24 mouse cellular contexts compared by ENCODE assay signal in the genomic region with DNA sequence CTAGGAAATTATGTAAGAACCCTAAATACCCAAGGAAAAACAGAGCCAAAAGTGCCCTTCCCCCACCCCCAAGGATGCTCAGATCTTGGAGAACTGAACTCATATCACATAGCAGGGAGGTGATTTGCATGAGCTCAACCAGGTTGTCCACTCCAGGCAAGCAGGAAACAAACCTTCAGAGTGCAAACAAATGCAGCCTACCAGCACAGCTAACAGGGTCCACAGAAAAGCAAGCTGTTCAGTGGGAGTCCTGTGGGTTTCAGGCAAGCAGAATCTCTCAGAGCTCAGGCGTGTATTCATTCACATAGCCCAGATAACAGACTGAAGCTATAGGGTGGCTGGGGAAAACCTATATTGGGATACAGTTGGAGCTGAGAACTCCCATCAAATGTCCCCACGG.
DNase-seq lines count a peak whose midpoint lies in the region; ATAC-seq and TF ChIP-seq lines count a peak whose summit lies in the region.
"Had no signal": no experiment of that assay in that cellular context is flagged by ENCODE, and none has a peak within 500 bp of the region (broad histone marks: within the 10 kb centered on the region; RNA-seq: fewer than 3 reads in every experiment).

No protein-coding gene starts in this region.

- TF ChIP-seq RAD21 in CH12.LX (IDR thresholded peaks at IDR 0.05; ENCODE audit: low read depth, low read length): no peak

- H3K27me3 ChIP-seq in forebrain, embryonic 13.5 days: no peaks in the 10 kb centered on the region
- H3K27me3 ChIP-seq in forebrain, postnatal 0 days (ENCODE audit: insufficient read depth, low read length): no peaks in the 10 kb centered on the region
- no peaks in the 10 kb centered on the region for H3K27me3 ChIP-seq in kidney, postnatal 0 days (ENCODE audit: insufficient read depth, low read length)
- no peaks in the 10 kb centered on the region for H3K27me3 ChIP-seq in CH12.LX (replicated peaks)
- H3K27me3 ChIP-seq in stomach, embryonic 15.5 days (replicated peaks): no peaks in the 10 kb centered on the region
- H3K27me3 ChIP-seq: forebrain, embryonic 15.5 days; hindbrain, embryonic 15.5 days; kidney, embryonic 15.5 days; limb, embryonic 15.5 days; liver, embryonic 13.5 days; midbrain, embryonic 13.5 days; neural tube, embryonic 13.5 days had no signal

- H3K9ac ChIP-seq in forebrain, embryonic 13.5 days: no peak overlapping the region
- no peak overlapping the region for H3K9ac ChIP-seq in forebrain, postnatal 0 days
- no peak overlapping the region for H3K9ac ChIP-seq in kidney, postnatal 0 days (ENCODE audit: low read depth, low read length)
- H3K9ac ChIP-seq in CH12.LX (ENCODE audit: insufficient read depth, low read depth): no peak overlapping the region
- H3K9ac ChIP-seq in stomach, embryonic 15.5 days: no peak overlapping the region
- H3K9ac ChIP-seq: forebrain, embryonic 15.5 days; hindbrain, embryonic 15.5 days; kidney, embryonic 15.5 days; limb, embryonic 15.5 days; liver, embryonic 13.5 days; midbrain, embryonic 13.5 days; neural tube, embryonic 13.5 days had no signal

- ATAC-seq in forebrain, embryonic 13.5 days: no peak
- no peak for ATAC-seq in forebrain, postnatal 0 days
- ATAC-seq in kidney, postnatal 0 days (replicated peaks; ENCODE audit: low FRiP score, low read depth): no peak
- ATAC-seq in stomach, embryonic 15.5 days (ENCODE audit: insufficient read depth, low FRiP score, low read depth): no peak
- ATAC-seq: forebrain, embryonic 15.5 days; inflammation-experienced regulatory T-cells, adult 6 months; midbrain, embryonic 13.5 days had no signal

- WGBS in forebrain, embryonic 13.5 days: 69% methylated on average over 2 of the region's 2 CpGs
- WGBS in forebrain, postnatal 0 days: 71% methylated on average over 2 of the region's 2 CpGs
- 72% methylated on average over 2 of the region's 2 CpGs for WGBS in kidney, postnatal 0 days
- 65% methylated on average over 2 of the region's 2 CpGs for WGBS in stomach, embryonic 15.5 days

- in situ Hi-C loops in CH12.LX (cut with MboI; ENCODE audit: low pct_ligation_motif_present, low pct_unique_long_range_greater_than_20kb, low sequenced_read_pairs): no loop called here

- H3K9me3 ChIP-seq in forebrain, embryonic 13.5 days (replicated peaks): no peaks in the 10 kb centered on the region
- H3K9me3 ChIP-seq in forebrain, postnatal 0 days (ENCODE audit: low read length): no peaks in the 10 kb centered on the region
- H3K9me3 ChIP-seq in kidney, postnatal 0 days (replicated peaks; ENCODE audit: low read length): no peaks in the 10 kb centered on the region
- H3K9me3 ChIP-seq in CH12.LX (replicated peaks; ENCODE audit: low read length): no peaks in the 10 kb centered on the region
- no peaks in the 10 kb centered on the region for H3K9me3 ChIP-seq in stomach, embryonic 15.5 days
- H3K9me3 ChIP-seq: forebrain, embryonic 15.5 days; hindbrain, embryonic 10.5 days; hindbrain, embryonic 15.5 days; kidney, embryonic 15.5 days; limb, embryonic 10.5 days; limb, embryonic 15.5 days; liver, embryonic 13.5 days; midbrain, embryonic 13.5 days; neural tube, embryonic 13.5 days had no signal

- peaks cover 13% of the 10 kb centered on the region for H3K36me3 ChIP-seq in forebrain, embryonic 13.5 days (ENCODE audit: poor library complexity, severe bottlenecking)
- no peaks in the 10 kb centered on the region for H3K36me3 ChIP-seq in forebrain, postnatal 0 days (ENCODE audit: insufficient read depth)
- H3K36me3 ChIP-seq in kidney, postnatal 0 days (ENCODE audit: insufficient read depth, low read length): 0 out of 2 replicates have a peak, but pooled peaks cover 7% of the 10 kb centered on the region
- H3K36me3 ChIP-seq in CH12.LX (replicated peaks in 1 of 2; ENCODE audit: control insufficient read depth in 1 of 2, insufficient read depth in 1 of 2, low read length in 1 of 2): no peaks in the 10 kb centered on the region
- 0 out of 2 replicates have a peak, but pooled peaks cover 10% of the 10 kb centered on the region for H3K36me3 ChIP-seq in stomach, embryonic 15.5 days
- H3K36me3 ChIP-seq: forebrain, embryonic 15.5 days; hindbrain, embryonic 15.5 days; limb, embryonic 15.5 days; liver, embryonic 13.5 days; neural tube, embryonic 13.5 days had no signal

- dilution Hi-C loops in CH12.LX (cut with MboI; ENCODE audit: extremely low pct_ligation_motif_present, extremely low pct_unique_long_range_greater_than_20kb, low sequenced_read_pairs): no loop called here

- no peak for DNase-seq in forebrain, postnatal 0 days
- DNase-seq in kidney, postnatal 0 days (ENCODE audit: low spot score): no peak
- no peak for DNase-seq in kidney, postnatal 25 days
- no peak for DNase-seq in CH12.LX (ENCODE audit: extremely low read depth)
- no peak for DNase-seq in thymus, postnatal 25 days
- DNase-seq: cerebellum, adult 18-20 months; gastrocnemius, postnatal 10 days; kidney, adult 18-20 months; liver, embryonic 13.5 days; lung, adult 2 months; right cerebral cortex, postnatal 14 days; thymus, adult 2 months had no signal

- no peak overlapping the region for H3K4me3 ChIP-seq in forebrain, embryonic 13.5 days
- no peak overlapping the region for H3K4me3 ChIP-seq in forebrain, postnatal 0 days (ENCODE audit: low read depth, low read length)
- H3K4me3 ChIP-seq in kidney, postnatal 0 days (replicated peaks; ENCODE audit: low read depth, low read length): no peak overlapping the region
- H3K4me3 ChIP-seq in CH12.LX (replicated peaks in 1 of 3; ENCODE audit: low read depth in 2 of 3, low read length in 2 of 3, poor library complexity in 1 of 3): no peak overlapping the region
- H3K4me3 ChIP-seq in stomach, embryonic 15.5 days (replicated peaks): no peak overlapping the region
- H3K4me3 ChIP-seq: forebrain, embryonic 15.5 days; hindbrain, embryonic 10.5 days; hindbrain, embryonic 15.5 days; kidney, embryonic 15.5 days; limb, embryonic 10.5 days; limb, embryonic 15.5 days; liver, embryonic 13.5 days; midbrain, embryonic 13.5 days; neural tube, embryonic 13.5 days had no signal

- no peaks in the 10 kb centered on the region for H3K79me2 ChIP-seq in CH12.LX (replicated peaks; ENCODE audit: control insufficient read depth, extremely low read depth, insufficient read depth, poor library complexity, severe bottlenecking)

- H3K4me2 ChIP-seq in forebrain, embryonic 13.5 days: no peak overlapping the region
- H3K4me2 ChIP-seq in forebrain, postnatal 0 days (ENCODE audit: low read depth): no peak overlapping the region
- no peak overlapping the region for H3K4me2 ChIP-seq in kidney, postnatal 0 days (ENCODE audit: low read length)
- peak overlapping the region; percentile 23 for H3K4me2 ChIP-seq in CH12.LX (ENCODE audit: insufficient read depth, low read depth, poor library complexity, severe bottlenecking)
- H3K4me2 ChIP-seq in stomach, embryonic 15.5 days: no peak overlapping the region
- H3K4me2 ChIP-seq: forebrain, embryonic 15.5 days; hindbrain, embryonic 15.5 days; kidney, embryonic 15.5 days; limb, embryonic 15.5 days; liver, embryonic 13.5 days; midbrain, embryonic 13.5 days; neural tube, embryonic 13.5 days had no signal

- H3K4me1 ChIP-seq in forebrain, embryonic 13.5 days: no peaks in the 10 kb centered on the region
- no peaks in the 10 kb centered on the region for H3K4me1 ChIP-seq in forebrain, postnatal 0 days (ENCODE audit: insufficient read depth)
- H3K4me1 ChIP-seq in kidney, postnatal 0 days (replicated peaks; ENCODE audit: insufficient read depth, low read length): no peaks in the 10 kb centered on the region
- H3K4me1 ChIP-seq in CH12.LX (ENCODE audit: control insufficient read depth in 1 of 2, insufficient read depth in 2 of 2): peaks cover 3 to 24% of the 10 kb centered on the region in 2 experiments
- H3K4me1 ChIP-seq in stomach, embryonic 15.5 days: no peaks in the 10 kb centered on the region
- H3K4me1 ChIP-seq: forebrain, embryonic 15.5 days; hindbrain, embryonic 10.5 days; hindbrain, embryonic 15.5 days; kidney, embryonic 15.5 days; limb, embryonic 15.5 days; liver, embryonic 13.5 days; midbrain, embryonic 13.5 days; neural tube, embryonic 13.5 days had no signal

- 0 out of 2 replicates have a peak overlapping the region, but pooled peaks have one; percentile 2 for H3K27ac ChIP-seq in forebrain, embryonic 13.5 days
- H3K27ac ChIP-seq in forebrain, postnatal 0 days (ENCODE audit: low read depth, low read length): no peak overlapping the region
- 0 out of 2 replicates have a peak overlapping the region, but pooled peaks have one; percentile 19 for H3K27ac ChIP-seq in kidney, postnatal 0 days
- H3K27ac ChIP-seq in CH12.LX (ENCODE audit: insufficient read depth, low read depth): no peak overlapping the region
- H3K27ac ChIP-seq in stomach, embryonic 15.5 days: peak overlapping the region; percentile 40; the same call in 1 of the 2 replicates
- H3K27ac ChIP-seq: forebrain, embryonic 15.5 days; hindbrain, embryonic 10.5 days; hindbrain, embryonic 15.5 days; kidney, embryonic 15.5 days; limb, embryonic 10.5 days; limb, embryonic 15.5 days; liver, embryonic 13.5 days; macrophage; midbrain, embryonic 13.5 days; neural tube, embryonic 13.5 days had no signal

- TF ChIP-seq EP300 in CH12.LX (IDR thresholded peaks at IDR 0.05; ENCODE audit: low read length): no peak

- TF ChIP-seq POLR2A in CH12.LX (IDR thresholded peaks at IDR 0.05; ENCODE audit: low read depth, low read length): no peak

- no peak for TF ChIP-seq CTCF in forebrain, postnatal 0 days (IDR thresholded peaks at IDR 0.05; ENCODE audit: low read depth)
- TF ChIP-seq CTCF in kidney, postnatal 0 days (IDR thresholded peaks at IDR 0.05; ENCODE audit: low read depth): no peak
- no peak for TF ChIP-seq CTCF in CH12.LX (conservative IDR thresholded peaks at IDR 0.05 in 1 of 2, IDR thresholded peaks at IDR 0.05 in 1 of 2; ENCODE audit: low read depth in 2 of 2, low read length in 2 of 2)

TF ChIP-seq in CH12.LX, 34 proteins besides CTCF, POLR2A, EP300 and RAD21:
- TF ChIP-seq ETS1 (conservative IDR thresholded peaks at IDR 0.05; ENCODE audit: low read depth, low read length) (no peak), MEF2A (IDR thresholded peaks at IDR 0.05; ENCODE audit: borderline replicate concordance, low read depth, low read length) (no peak), JUND (conservative IDR thresholded peaks at IDR 0.05; ENCODE audit: low read depth, low read length) (no peak), E2F4 (IDR thresholded peaks at IDR 0.05; ENCODE audit: insufficient replicate concordance, low read depth, low read length) (no peak), JUN (IDR thresholded peaks at IDR 0.05; ENCODE audit: insufficient read depth, low read depth, low read length) (no peak), ELF1 (IDR thresholded peaks at IDR 0.05; ENCODE audit: low read depth, low read length) (no peak), ZMIZ1 (IDR thresholded peaks at IDR 0.05; ENCODE audit: low read depth, low read length) (no peak), KAT2A (IDR thresholded peaks at IDR 0.05; ENCODE audit: insufficient replicate concordance, low read length) (no peak), MYC (IDR thresholded peaks at IDR 0.05; ENCODE audit: low read depth, low read length) (no peak), SIN3A (IDR thresholded peaks at IDR 0.05; ENCODE audit: low read length) (no peak), UBTF (IDR thresholded peaks at IDR 0.05; ENCODE audit: low read depth, low read length) (no peak), ZNF384 (IDR thresholded peaks at IDR 0.05; ENCODE audit: low read depth, low read length) (no peak)
TF ChIP-seq in CH12.LX: peak in this region for 0.

Comparison
In these comparisons a context has a peak if more than half of its experiments do, and no peak if none do; other contexts are left out.
1. H3K27ac ChIP-seq: peak in forebrain, embryonic 13.5 days (single experiment), kidney, postnatal 0 days (single experiment) and stomach, embryonic 15.5 days (single experiment); none in forebrain, postnatal 0 days (single experiment) and CH12.LX (single experiment).